Mouse (Mus musculus): ENCODE results near the gene Gm37240.
"Not testable (repeated sequence)": the region's sequence is repeated elsewhere in the genome, so short reads cannot be mapped to it uniquely, and the experiment has no call there.

The Gm37240 gene

GRCm38 (mm10) chr3:85582726-85583125, 304.6 kb downstream of the Gm37240 start:
- in situ Hi-C loops (cut with MboI, MseI) = no loop called here

DNA sequence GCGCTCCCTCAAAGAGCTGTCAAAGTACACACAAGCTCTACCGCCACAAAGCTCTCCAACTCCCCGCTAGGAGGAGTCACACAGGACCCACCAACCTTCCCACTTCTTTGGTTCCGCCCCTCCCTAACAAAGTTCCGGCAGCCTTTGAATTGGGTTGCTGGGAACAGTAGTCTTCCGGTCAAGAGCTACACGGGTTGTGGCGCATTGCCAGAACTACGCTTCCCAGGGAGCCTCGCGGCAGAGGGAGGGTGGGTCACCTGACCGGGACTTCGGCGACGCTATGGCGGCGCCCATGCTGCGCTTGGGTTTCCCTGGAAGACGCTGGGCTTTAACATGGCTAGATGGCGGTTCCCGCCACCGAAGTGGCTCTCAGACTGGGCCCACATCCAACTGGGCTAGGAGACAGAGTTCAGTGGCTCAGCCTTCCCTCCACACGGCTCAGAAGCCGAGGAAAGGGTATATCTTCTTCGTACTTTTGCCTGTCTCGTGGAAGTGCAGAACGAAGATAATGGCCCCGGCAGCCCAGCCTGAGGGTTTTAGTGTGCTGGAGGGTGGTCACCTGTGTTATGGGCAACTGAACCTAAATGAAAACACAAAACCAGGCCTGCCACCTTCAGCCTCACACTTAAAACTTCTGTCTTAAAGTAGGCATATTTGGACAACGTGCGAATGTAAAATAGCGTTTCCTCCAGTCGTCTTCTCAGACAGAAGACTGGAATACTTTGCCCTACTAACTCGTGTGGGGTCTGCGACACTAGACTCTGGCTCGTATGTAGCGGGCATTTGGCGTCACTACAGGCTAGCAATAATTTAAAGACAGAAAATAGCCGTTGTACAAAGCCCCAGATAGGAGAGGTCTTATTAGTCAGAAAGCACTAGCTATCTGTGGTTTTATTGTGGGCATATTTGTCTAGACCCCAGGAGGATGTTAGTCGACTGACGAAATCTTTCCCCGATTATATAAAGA, 313.2 kb downstream of the Gm37240 start, which contains the start of gene Gatb:
Gene Gatb (plus strand): TSS at position 256 of the 967 bp plus-strand sequence.
- in situ Hi-C loops (cut with MboI, MseI) = no loop called here

- in situ Hi-C loops (cut with MboI, MseI) = no loop called here
These were observed 314.0 kb downstream of the Gm37240 start for GRCm38 (mm10) chr3:85573216-85573863.

DNA sequence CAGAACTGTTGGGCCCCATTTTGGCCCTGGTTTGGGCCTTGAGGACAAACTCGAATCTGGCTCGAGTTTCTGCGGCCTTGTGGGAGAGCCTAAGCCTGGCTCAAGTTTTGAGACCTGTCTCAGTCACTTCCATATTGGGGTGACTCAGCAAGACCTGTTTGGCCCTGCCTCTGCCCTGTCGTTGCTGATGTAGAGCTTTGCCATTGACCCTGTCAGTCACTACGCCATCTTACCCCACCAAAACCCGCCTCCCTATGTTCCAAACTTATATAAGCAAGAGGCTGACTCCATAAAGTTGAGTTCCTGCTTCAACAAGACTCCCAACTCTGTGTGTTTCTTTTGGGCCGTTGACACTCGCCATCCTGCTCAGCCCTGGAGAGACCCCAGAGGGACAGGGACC, 314.8 kb downstream of the Gm37240 start:
- in situ Hi-C loops (cut with MboI, MseI) = not testable (repeated sequence)

GRCm38 (mm10) chr3:85571276-85571675, 316.0 kb downstream of the Gm37240 start:
- in situ Hi-C loops (cut with MboI, MseI) = no loop called here

DNA sequence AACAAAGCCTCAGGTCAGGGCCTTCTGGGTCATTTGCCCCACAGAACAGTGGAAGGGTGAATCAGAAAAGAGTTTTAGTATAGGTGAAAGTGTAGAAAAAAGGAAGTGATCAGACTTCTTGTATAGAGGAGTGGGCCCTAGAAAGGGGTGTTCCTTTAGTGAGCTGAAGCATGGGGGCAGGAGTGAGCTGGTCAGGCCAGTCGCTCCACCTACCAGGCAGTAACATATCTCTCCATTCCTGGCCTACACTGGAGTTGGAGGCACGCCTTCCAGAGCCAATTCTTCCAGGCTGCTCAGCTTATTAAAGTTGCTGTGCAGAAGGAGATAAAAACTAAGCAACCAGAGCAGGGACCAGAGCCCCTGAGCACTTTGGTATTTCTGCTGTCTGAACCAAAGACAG, 322.7 kb downstream of the Gm37240 start:
- in situ Hi-C loops (cut with MboI, MseI) = no loop called here

DNA sequence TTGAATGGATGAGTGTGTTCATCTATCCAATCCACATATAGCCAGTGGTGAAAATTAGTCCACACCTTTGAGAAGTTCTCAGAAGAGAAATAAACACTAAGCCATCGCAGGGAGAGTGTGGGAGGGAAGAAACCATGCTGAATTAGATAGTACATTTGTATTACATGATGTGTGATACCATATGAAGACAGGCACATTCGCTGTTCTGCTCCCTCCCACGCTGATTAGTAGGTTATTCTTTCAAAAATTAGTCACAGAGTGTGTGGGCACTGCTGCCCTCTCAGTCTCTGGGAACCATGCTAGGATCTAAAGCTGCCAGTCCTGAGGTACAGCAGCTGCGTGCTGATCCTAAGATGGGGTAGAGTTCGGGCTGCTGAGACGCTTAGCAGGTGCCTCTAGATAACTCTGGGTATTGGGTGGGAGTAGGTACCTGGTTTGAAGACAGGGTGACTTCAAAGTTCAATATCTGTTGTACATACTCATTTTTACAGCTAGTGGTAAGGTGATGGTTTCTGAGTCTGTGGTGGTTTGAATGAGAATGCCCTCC, 333.5 kb downstream of the Gm37240 start:
- in situ Hi-C loops (cut with MboI, MseI) = no loop called here

- in situ Hi-C loops (cut with MboI, MseI) = no loop called here
These were observed 336.0 kb downstream of the Gm37240 start for GRCm38 (mm10) chr3:85551352-85551751.

- in situ Hi-C loops (cut with MboI, MseI) = no loop called here
These were observed 337.0 kb downstream of the Gm37240 start for GRCm38 (mm10) chr3:85550312-85550711.

- in situ Hi-C loops (cut with MboI, MseI) = no loop called here
These were observed 343.7 kb downstream of the Gm37240 start for GRCm38 (mm10) chr3:85543652-85544051.

- in situ Hi-C loops (cut with MboI, MseI) = no loop called here
These were observed 344.6 kb downstream of the Gm37240 start for GRCm38 (mm10) chr3:85542765-85543164.

DNA sequence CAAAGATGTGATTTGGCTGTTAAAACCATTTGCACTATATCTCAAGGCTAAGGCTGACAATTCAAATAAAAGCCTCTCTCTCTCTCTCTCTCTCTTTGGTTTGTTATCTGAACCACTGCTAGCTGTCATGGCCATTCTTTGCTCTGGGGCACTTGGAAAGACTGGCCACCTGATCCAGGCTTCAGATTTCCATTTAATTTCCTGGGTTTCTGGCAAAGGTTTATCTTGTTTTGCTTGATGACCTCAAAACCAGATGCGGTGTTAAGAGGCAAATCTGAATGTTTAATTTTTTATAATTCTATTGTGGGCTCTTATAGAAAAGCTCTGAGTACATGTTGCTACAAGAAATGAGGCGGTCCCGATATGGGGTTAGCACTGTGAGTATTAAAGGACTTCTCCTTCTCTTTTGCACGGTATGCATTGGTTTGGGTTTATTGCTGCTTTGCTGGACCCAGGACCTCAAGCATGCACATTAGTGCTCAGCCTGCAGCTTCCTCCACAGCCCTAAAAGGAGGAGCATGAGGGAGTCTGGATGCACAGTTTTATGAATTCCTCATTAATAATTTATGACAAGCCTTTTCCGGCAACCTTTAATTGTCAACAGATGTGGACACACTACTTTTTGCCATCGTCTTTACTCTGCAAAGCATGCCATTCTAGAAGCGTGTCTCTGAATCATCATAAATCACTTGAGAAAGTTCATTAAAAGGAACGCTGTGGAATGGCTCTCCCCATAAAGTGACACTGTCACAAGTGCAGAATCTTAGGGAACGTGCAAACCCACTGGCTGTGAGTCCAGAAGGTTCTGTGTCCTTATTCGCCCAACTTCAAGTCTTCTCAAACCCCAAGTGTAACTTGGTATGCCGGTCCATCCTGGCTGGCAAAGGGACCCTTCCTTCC, 351.4 kb downstream of the Gm37240 start:
- in situ Hi-C loops (cut with MboI, MseI) = no loop called here

- in situ Hi-C loops (cut with MboI, MseI) = no loop called here
These were observed 352.3 kb downstream of the Gm37240 start for GRCm38 (mm10) chr3:85535042-85535441.

DNA sequence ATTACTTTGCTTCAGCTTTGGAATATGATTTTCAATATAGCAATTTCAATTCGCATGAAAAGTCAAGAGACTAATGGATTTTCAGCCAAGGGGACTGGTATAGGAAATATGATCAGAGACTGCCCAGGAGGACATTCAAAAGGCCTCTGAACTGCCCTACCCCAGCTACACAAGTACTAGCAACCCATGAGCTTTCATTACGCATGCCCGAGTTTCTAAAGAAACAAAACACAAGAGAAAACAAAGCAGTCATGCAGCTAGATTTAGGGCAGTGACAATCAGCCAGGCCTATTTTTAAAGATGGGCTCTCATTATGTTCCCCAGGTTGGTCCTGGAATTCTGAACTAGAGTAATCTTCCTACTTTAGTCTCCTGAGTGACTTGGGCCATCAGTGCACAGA, 354.9 kb downstream of the Gm37240 start:
- in situ Hi-C loops (cut with MboI, MseI) = no loop called here

DNA sequence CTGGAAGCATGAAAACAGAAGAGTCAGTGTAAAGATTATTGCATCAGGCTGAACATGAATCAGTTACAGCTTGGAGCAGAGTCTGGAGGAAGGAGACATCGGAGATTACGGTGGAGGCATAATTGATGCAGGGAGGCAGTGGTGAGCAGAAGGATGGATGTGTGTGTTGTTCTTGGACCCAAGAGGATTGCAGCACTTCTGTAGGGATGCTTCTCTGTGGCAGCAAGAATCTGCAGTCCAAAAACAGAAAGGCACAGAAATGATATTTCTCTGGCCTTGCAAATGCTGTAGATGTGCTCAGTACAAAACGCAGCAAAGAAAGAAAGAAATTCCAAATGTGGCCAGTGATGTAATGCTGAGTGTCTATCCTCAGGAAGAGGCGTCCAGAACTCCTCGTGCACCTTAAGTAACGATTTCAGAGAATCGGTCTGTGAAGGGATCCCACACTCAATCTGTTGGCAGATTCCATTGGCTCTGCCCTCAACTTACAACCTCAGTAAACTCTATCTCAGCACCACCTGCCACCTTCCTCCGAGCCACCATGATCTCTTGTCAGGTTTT, 356.6 kb downstream of the Gm37240 start:
- in situ Hi-C loops (cut with MboI, MseI) = no loop called here

DNA sequence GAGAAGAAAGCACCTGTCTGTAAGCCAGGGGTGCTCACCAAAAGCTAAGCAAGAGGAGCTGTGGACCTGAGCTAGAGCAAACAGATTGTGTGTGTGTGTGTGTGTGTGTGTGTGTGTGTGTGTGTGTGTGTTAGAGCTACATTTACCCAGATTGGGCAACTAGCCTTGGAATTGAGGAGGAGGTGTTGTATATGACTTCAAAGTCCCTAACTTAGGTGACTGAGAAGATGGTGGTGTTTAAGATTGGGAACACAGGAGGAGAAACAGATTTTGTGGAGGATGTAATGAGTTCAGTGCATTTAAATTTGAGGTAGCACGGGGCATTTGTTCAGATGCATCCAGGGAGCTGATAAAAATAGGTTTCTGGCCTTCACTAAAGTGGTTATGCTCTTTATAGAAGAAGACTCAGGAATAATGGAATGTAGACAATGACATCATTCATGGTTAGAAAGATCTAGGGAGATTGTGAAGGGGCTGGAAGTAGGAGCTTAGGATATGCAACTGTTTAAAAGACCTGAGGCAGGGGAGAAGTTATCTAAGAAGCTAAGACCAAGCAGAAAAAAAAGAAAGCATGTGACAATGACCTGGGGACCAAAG, 365.9 kb downstream of the Gm37240 start:
- in situ Hi-C loops (cut with MboI, MseI) = no loop called here

- in situ Hi-C loops (cut with MboI, MseI) = no loop called here
These were observed 368.6 kb downstream of the Gm37240 start for GRCm38 (mm10) chr3:85518668-85519067.

DNA sequence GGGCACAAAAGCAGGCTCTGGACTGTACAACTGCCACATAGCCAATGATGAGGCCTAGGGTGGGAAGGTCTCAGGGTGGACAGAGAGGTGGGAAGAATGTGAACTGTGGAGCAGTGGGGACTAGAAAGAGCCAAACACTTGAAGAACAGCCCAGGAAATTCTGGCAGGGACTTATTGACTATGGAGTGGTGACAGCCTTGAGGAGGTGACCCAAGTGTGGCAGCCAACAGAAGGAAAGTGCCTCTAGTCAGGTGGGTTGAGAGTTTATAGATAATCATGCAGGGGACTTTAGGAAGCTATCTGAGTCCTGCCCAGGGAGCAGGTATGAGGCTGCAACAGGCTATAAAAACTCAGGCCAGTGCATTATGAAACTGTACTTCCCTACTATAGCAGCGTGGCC, 369.2 kb downstream of the Gm37240 start:
- in situ Hi-C loops (cut with MboI, MseI) = no loop called here

- in situ Hi-C loops (cut with MboI, MseI) = no loop called here
These were observed 370.4 kb downstream of the Gm37240 start for GRCm38 (mm10) chr3:85516739-85517396.

DNA sequence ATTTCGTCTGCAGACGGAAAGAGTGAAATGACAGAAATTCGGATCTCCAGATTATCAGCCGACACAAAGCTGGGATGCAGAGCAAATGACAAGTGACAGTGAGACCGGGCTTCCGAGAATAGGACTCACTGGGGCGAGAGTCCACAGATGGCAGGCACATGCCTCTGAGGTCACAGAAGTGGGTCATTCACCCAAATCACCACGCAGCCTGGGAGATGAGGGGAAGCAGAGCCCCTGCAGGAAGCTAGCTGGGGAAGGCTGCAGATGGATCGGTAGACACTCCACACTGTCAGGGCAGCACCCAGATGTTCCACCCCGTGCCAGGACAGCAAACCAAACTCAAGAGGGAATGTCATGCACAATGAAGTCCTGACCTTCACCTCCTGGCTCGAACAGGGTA, 372.6 kb downstream of the Gm37240 start:
- in situ Hi-C loops (cut with MboI, MseI) = no loop called here
